Mouse (Mus musculus): ENCODE measurements at regions not wholly inside any gene's neighbourhood (a gene's known extent, or its start where the extent isn't known, plus 50 kb on each side); places are given as distances from the start of the nearest gene placed in this dataset.

- Histone ChIP-seq H3K9ac (replicated peaks) (no peak overlapping the region), H3K4me1 (replicated peaks) (no peaks in the 10 kb centered on the region), H3K9me3 (no peaks in the 10 kb centered on the region), H3K4me3 (replicated peaks) (no peak overlapping the region), H3K27me3 (no peaks in the 10 kb centered on the region), H3K27ac (no peak overlapping the region), H3K36me3 (no peaks in the 10 kb centered on the region), H3K4me2 (replicated peaks) (no peak overlapping the region)
- no peak for ATAC-seq
- 89% methylated on average over 2 of the region's 2 CpGs for WGBS
Measured at GRCm38 (mm10) chr3:52894812-52895211, 122.2 kb downstream of the Cog6 start.

- 84% methylated on average over 4 of the region's 4 CpGs for WGBS
- H3K9me3 ChIP-seq, result no peaks in the 10 kb centered on the region
- ATAC-seq, result no peak
Measured at GRCm38 (mm10) chr3:52889156-52889715, 127.8 kb downstream of the Cog6 start.

GRCm38 (mm10) chr3:52881981-52882380 is 135.1 kb downstream of the Cog6 start:
- no peak for ATAC-seq
- no peaks in the 10 kb centered on the region for H3K36me3 ChIP-seq
- no peak overlapping the region for H3K27ac ChIP-seq
- H3K9ac ChIP-seq (replicated peaks), result no peak overlapping the region
- no peaks in the 10 kb centered on the region for H3K4me1 ChIP-seq (replicated peaks)
- H3K4me3 ChIP-seq (replicated peaks), result no peak overlapping the region
- H3K27me3 ChIP-seq, result no peaks in the 10 kb centered on the region
- no peak overlapping the region for H3K4me2 ChIP-seq (replicated peaks)
- H3K9me3 ChIP-seq, result no peaks in the 10 kb centered on the region
- 93% methylated on average over 3 of the region's 3 CpGs for WGBS

More at GRCm38 (mm10) chr3:52889156-52889715, 127.8 kb downstream of the Cog6 start:
- no peaks in the 10 kb centered on the region for H3K27me3 ChIP-seq
- H3K4me3 ChIP-seq (replicated peaks), result no peak overlapping the region
- no peaks in the 10 kb centered on the region for H3K36me3 ChIP-seq
- no peaks in the 10 kb centered on the region for H3K4me1 ChIP-seq (replicated peaks)
- no peak overlapping the region for H3K27ac ChIP-seq
- no peak overlapping the region for H3K9ac ChIP-seq (replicated peaks)
- no peak overlapping the region for H3K4me2 ChIP-seq (replicated peaks)

DNA sequence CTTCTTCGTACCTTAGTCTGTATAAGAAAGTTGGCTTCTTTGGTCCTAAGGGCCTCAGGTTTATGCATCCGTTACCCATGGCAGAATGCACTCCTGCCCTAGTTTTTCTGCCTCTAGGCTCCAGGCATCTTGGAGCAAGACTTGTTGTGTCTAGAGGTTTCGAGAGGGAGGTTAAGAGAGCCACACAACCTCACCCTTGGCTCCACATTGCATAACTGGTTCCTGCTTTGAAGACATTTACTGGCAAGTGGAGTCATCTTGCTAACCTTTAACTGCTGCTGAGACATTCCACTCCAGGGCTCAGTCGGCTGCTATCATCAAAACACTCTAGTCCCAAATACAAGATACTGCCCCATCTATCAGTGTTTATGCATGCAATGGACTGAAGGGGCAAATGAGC is 135.9 kb downstream of the Cog6 start:
- 85% methylated on average over 4 of the region's 4 CpGs for WGBS
- H3K36me3 ChIP-seq, result no peaks in the 10 kb centered on the region
- H3K4me3 ChIP-seq (replicated peaks), result no peak overlapping the region
- no peak overlapping the region for H3K4me2 ChIP-seq (replicated peaks)
- ATAC-seq, result no peak
- no peaks in the 10 kb centered on the region for H3K4me1 ChIP-seq (replicated peaks)
- no peak overlapping the region for H3K27ac ChIP-seq
- no peaks in the 10 kb centered on the region for H3K9me3 ChIP-seq
- H3K9ac ChIP-seq (replicated peaks), result no peak overlapping the region
- no peaks in the 10 kb centered on the region for H3K27me3 ChIP-seq

DNA sequence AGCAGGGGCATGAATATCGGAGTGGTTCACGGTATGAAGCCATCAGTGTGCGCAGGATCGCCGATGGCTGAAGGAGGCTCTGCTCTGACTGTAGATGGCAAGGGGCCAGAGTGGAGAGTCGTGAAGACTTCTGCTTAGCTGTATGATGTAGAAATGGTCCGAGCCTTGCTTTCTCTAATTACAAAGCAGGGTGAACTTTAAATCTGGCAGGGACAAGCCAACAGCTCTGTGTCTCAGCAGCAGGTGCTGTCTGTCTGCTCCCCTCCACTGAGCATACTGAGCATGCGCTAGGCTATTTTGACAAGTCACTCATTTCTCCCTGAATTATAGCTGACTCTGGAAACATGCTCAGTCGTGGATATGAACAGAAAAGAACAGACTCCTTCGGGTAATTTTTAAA is 137.3 kb downstream of the Cog6 start:
- no peak overlapping the region for H3K4me2 ChIP-seq (replicated peaks)
- 81% methylated on average over 10 of the region's 10 CpGs for WGBS
- no peak overlapping the region for H3K4me3 ChIP-seq (replicated peaks)
- no peaks in the 10 kb centered on the region for H3K27me3 ChIP-seq
- H3K4me1 ChIP-seq (replicated peaks), result no peaks in the 10 kb centered on the region
- no peak overlapping the region for H3K27ac ChIP-seq
- H3K9me3 ChIP-seq, result no peaks in the 10 kb centered on the region
- no peak for ATAC-seq
- H3K36me3 ChIP-seq, result no peaks in the 10 kb centered on the region
- H3K9ac ChIP-seq (replicated peaks), result no peak overlapping the region

DNA sequence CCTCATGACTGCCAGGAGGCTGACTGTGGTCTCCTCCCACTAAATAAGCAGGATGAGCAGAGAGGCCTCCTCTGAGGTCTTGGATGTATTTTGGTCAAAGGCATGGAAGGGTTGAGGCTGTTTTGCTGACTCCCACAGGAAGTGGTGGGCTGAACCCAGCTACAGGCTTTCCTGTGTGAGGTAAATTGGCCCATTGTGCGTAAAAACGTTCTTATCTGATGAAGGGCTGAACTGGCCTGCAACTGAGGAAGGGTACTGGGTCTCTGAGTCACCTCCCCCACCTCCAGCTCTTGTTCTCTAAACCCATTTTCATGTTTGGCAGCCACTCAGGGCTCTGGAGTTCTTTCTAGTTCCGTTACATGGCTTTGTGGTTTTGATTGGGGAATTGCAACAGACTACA is 138.7 kb downstream of the Cog6 start:
- Histone ChIP-seq H3K36me3 (no peaks in the 10 kb centered on the region), H3K4me3 (replicated peaks) (no peak overlapping the region), H3K9ac (replicated peaks) (no peak overlapping the region), H3K9me3 (no peaks in the 10 kb centered on the region), H3K27me3 (no peaks in the 10 kb centered on the region), H3K27ac (no peak overlapping the region), H3K4me2 (replicated peaks) (no peak overlapping the region), H3K4me1 (replicated peaks) (no peaks in the 10 kb centered on the region)
- 73% methylated on average over 3 of the region's 3 CpGs for WGBS
- ATAC-seq, result no peak

- Histone ChIP-seq H3K36me3 (no peaks in the 10 kb centered on the region), H3K9me3 (no peaks in the 10 kb centered on the region), H3K27me3 (no peaks in the 10 kb centered on the region), H3K4me1 (replicated peaks) (no peaks in the 10 kb centered on the region), H3K27ac (no peak overlapping the region), H3K4me3 (replicated peaks) (no peak overlapping the region), H3K4me2 (replicated peaks) (no peak overlapping the region), H3K9ac (replicated peaks) (no peak overlapping the region)
- WGBS, result 92% methylated on average over 5 of the region's 5 CpGs
- no peak for ATAC-seq
Measured at GRCm38 (mm10) chr3:52872260-52872659, 144.8 kb downstream of the Cog6 start.

DNA sequence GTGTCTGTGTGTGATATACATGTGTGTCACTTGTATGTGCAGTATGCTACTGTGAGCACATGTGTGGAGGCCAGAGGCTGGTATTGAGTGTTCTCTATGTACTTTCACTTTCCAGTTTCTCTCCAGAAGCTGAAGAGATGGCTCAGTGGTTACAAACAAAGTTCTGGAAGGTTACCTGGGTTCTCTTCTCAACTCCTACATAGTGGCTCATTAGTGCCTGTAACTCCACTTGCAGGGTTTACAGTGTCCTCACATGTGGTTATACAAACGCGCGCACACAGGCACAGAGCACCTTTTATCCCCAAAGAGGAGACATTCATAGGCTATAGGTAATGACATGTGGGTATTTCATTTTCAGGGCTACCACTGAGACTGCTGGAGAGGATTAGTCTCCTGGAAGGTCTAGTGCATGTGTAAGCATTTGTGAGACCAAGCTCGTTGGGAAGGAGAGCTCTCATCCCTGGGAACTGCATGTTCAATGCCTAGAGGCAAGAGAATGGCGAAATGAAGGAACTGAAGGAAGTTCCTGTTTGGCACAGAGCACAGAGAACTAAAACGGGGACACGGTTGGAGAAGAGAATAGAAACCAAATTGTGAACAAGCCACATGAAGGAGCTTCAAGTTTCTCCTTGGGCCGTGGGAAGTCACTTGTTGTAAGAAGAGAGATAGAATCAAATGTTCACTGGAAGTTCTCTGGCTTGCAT is 153.7 kb downstream of the Cog6 start:
- ATAC-seq, result no peak
- Histone ChIP-seq H3K9me3 (no peaks in the 10 kb centered on the region), H3K27ac (no peak overlapping the region), H3K9ac (replicated peaks) (no peak overlapping the region), H3K36me3 (no peaks in the 10 kb centered on the region), H3K4me2 (replicated peaks) (no peak overlapping the region), H3K4me1 (replicated peaks) (0 out of 2 replicates have a peak, but pooled peaks cover 3% of the 10 kb centered on the region), H3K4me3 (replicated peaks) (no peak overlapping the region), H3K27me3 (0 out of 2 replicates have a peak, but pooled peaks cover 5% of the 10 kb centered on the region)
- 86% methylated on average over 8 of the region's 8 CpGs for WGBS

GRCm38 (mm10) chr3:52862026-52862425 is 155.0 kb downstream of the Cog6 start:
- WGBS, result 84% methylated on average over 4 of the region's 4 CpGs
- ATAC-seq, result no peak
- H3K27ac ChIP-seq, result no peak overlapping the region
- H3K4me1 ChIP-seq (replicated peaks), result 0 out of 2 replicates have a peak, but pooled peaks cover 3% of the 10 kb centered on the region
- H3K4me3 ChIP-seq (replicated peaks), result no peak overlapping the region
- H3K9ac ChIP-seq (replicated peaks), result no peak overlapping the region
- H3K27me3 ChIP-seq, result 0 out of 2 replicates have a peak, but pooled peaks cover 5% of the 10 kb centered on the region
- H3K9me3 ChIP-seq, result no peaks in the 10 kb centered on the region
- no peaks in the 10 kb centered on the region for H3K36me3 ChIP-seq
- H3K4me2 ChIP-seq (replicated peaks), result no peak overlapping the region

- H3K27me3 ChIP-seq, result 0 out of 2 replicates have a peak, but pooled peaks cover 5% of the 10 kb centered on the region
- H3K4me3 ChIP-seq (replicated peaks), result no peak overlapping the region
- no peak for ATAC-seq
- 0 out of 2 replicates have a peak, but pooled peaks cover 3% of the 10 kb centered on the region for H3K4me1 ChIP-seq (replicated peaks)
- H3K27ac ChIP-seq, result no peak overlapping the region
- WGBS, result 81% methylated on average over 13 of the region's 13 CpGs
- no peaks in the 10 kb centered on the region for H3K9me3 ChIP-seq
- no peak overlapping the region for H3K4me2 ChIP-seq (replicated peaks)
- H3K36me3 ChIP-seq, result no peaks in the 10 kb centered on the region
- no peak overlapping the region for H3K9ac ChIP-seq (replicated peaks)
Measured at GRCm38 (mm10) chr3:52861538-52861937, 155.5 kb downstream of the Cog6 start.

- 71% methylated on average over 2 of the region's 2 CpGs for WGBS
- Histone ChIP-seq H3K4me1 (replicated peaks) (0 out of 2 replicates have a peak, but pooled peaks cover 3% of the 10 kb centered on the region), H3K27me3 (0 out of 2 replicates have a peak, but pooled peaks cover 5% of the 10 kb centered on the region), H3K4me2 (replicated peaks) (no peak overlapping the region), H3K9me3 (no peaks in the 10 kb centered on the region), H3K27ac (no peak overlapping the region), H3K36me3 (no peaks in the 10 kb centered on the region), H3K4me3 (replicated peaks) (no peak overlapping the region), H3K9ac (replicated peaks) (no peak overlapping the region)
- ATAC-seq, result no peak
Measured at GRCm38 (mm10) chr3:52859848-52860247, 157.2 kb downstream of the Cog6 start.

- Histone ChIP-seq H3K4me1 (replicated peaks) (0 out of 2 replicates have a peak, but pooled peaks cover 3% of the 10 kb centered on the region), H3K36me3 (no peaks in the 10 kb centered on the region), H3K4me3 (replicated peaks) (no peak overlapping the region), H3K9me3 (no peaks in the 10 kb centered on the region), H3K27me3 (0 out of 2 replicates have a peak, but pooled peaks cover 5% of the 10 kb centered on the region), H3K9ac (replicated peaks) (no peak overlapping the region), H3K4me2 (replicated peaks) (no peak overlapping the region), H3K27ac (no peak overlapping the region)
- 92% methylated on average over 8 of the region's 8 CpGs for WGBS
- no peak for ATAC-seq
Measured at GRCm38 (mm10) chr3:52859266-52859825, 157.7 kb downstream of the Cog6 start.

Data from midbrain, embryonic 13.5 days (tissue).